Mouse (Mus musculus): ENCODE results near the gene Vwa3b. TPM values are rescaled to one million over a fixed set of nuclear protein-coding genes. Genes with fewer than 3 reads are reported as not detected.
"Not testable (repeated sequence)": the region's sequence is repeated elsewhere in the genome, so short reads cannot be mapped to it uniquely, and the experiment has no call there.

The Vwa3b gene
- polyA plus RNA-seq, 1 experiment from 2014 or later: not detected

DNA sequence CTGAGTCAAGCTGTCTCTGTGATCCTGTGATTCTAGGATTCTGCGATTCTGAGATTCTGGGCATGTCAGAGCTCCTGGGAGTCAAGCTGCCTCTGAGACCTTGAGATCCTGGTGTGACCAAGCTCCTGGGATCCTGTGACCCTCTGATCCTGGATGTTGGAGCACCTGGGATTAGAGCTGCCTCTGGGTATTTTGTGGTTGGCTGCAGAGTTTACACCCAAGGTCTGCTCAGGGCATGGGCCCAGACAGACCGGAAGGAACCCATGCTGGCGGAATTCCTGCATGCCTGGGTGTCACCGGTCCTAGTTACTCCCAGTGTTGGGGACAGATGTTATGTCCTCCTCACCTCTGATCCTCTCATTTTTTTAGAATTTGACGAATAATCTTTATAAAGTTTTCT lies 32.1 kb upstream of the Vwa3b start:
- 80% methylated on average over 5 of the region's 5 CpGs for WGBS
- ATAC-seq (ENCODE audit: insufficient number of reproducible peaks, low FRiP score): no peak
- Histone ChIP-seq H3K27me3 (replicated peaks) (no peaks in the 10 kb centered on the region), H3K36me3 (no peaks in the 10 kb centered on the region), H3K4me1 (replicated peaks) (no peaks in the 10 kb centered on the region), H3K4me3 (no peak overlapping the region), H3K9me3 (replicated peaks) (no peaks in the 10 kb centered on the region), H3K4me2 (no peak overlapping the region), H3K9ac (no peak overlapping the region), H3K27ac (ENCODE audit: poor library complexity, severe bottlenecking) (no peak overlapping the region)

DNA sequence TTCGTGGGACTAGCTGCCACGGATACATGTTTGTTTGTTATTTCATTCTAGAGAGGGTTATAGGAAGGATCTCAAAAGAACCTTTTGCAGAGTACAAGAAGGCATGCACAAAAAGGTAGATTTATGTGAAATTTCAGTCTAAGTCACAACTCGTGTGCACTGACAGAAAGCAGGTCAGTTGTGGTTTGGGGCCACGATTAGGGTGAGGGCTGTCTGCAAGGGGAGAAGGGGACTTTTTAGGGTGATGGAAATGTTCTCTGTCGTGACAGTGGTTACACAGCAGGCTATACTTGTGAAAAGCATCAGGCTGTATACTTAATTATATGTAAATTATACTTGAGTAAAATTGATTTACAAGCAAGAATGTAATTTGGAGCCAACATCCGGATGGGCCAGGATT lies 30.6 kb upstream of the Vwa3b start:
- Histone ChIP-seq H3K27ac (ENCODE audit: poor library complexity, severe bottlenecking) (no peak overlapping the region), H3K4me3 (no peak overlapping the region), H3K9me3 (replicated peaks) (no peaks in the 10 kb centered on the region), H3K27me3 (replicated peaks) (no peaks in the 10 kb centered on the region), H3K9ac (no peak overlapping the region), H3K36me3 (no peaks in the 10 kb centered on the region), H3K4me1 (replicated peaks) (no peaks in the 10 kb centered on the region), H3K4me2 (no peak overlapping the region)
- WGBS: 50% methylated on average over 6 of the region's 6 CpGs
- ATAC-seq (ENCODE audit: insufficient number of reproducible peaks, low FRiP score): no peak

DNA sequence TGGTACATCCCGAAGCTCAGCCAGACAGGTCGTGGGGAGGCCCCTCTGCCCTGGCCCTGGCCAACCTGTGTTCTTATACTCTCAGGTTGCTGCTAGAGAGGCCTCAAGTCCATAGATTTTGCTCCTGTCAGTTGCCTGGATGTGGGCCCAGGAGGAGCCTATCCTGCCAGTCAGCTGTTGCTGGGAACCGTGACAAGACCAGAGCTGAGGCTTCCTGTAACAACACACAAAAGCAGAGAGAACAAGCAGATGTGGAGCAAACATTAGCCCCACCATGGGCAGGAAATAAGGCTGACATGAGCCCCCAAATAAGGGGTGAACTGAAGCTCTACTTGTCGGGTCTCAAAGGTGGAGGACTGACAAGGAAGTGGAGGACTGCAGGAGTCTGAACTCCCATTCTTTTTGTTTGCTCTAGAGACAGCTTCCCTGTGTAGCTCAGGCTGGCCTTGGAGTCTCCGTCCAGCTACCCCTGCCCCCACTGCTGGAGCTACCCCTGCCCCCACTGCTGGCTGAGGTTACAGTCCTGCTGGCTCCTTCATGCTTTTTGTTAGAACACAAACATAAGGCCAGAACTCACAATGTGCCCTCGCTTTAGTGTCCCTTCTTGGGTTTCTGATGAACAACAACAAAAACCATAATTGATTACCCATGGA lies 29.7 kb upstream of the Vwa3b start:
- no peak for ATAC-seq (ENCODE audit: insufficient number of reproducible peaks, low FRiP score)
- H3K4me3 ChIP-seq: no peak overlapping the region
- H3K9ac ChIP-seq: no peak overlapping the region
- 61% methylated on average over 6 of the region's 6 CpGs for WGBS
- no peaks in the 10 kb centered on the region for H3K27me3 ChIP-seq (replicated peaks)
- H3K4me2 ChIP-seq: no peak overlapping the region
- H3K4me1 ChIP-seq (replicated peaks): no peaks in the 10 kb centered on the region
- H3K36me3 ChIP-seq: no peaks in the 10 kb centered on the region
- H3K9me3 ChIP-seq (replicated peaks): no peaks in the 10 kb centered on the region
- no peak overlapping the region for H3K27ac ChIP-seq (ENCODE audit: poor library complexity, severe bottlenecking)

DNA sequence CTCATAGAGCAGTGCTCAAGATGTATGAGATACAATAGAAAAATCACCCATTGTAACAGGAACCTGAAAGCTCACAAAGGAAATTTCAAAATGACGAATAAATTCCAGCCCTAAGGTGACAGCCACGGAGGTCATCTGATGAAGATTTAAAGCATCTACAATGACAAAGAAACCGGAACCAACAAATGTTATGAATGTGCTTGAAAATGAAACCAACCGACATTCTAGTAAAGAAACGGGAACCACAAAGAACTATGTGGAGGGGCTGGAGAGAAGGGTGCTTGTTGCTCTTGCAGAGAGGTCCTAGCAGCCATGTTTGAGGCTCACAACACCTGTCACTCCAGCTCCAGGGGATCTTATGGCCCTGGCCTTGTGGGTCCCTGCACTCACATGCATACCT lies 26.1 kb upstream of the Vwa3b start:
- 80% methylated on average over 5 of the region's 5 CpGs for WGBS
- H3K9ac ChIP-seq: no peak overlapping the region
- no peak for ATAC-seq (ENCODE audit: insufficient number of reproducible peaks, low FRiP score)
- no peaks in the 10 kb centered on the region for H3K9me3 ChIP-seq (replicated peaks)
- H3K4me1 ChIP-seq (replicated peaks): no peaks in the 10 kb centered on the region
- no peak overlapping the region for H3K27ac ChIP-seq (ENCODE audit: poor library complexity, severe bottlenecking)
- no peaks in the 10 kb centered on the region for H3K27me3 ChIP-seq (replicated peaks)
- no peaks in the 10 kb centered on the region for H3K36me3 ChIP-seq
- no peak overlapping the region for H3K4me3 ChIP-seq
- no peak overlapping the region for H3K4me2 ChIP-seq

DNA sequence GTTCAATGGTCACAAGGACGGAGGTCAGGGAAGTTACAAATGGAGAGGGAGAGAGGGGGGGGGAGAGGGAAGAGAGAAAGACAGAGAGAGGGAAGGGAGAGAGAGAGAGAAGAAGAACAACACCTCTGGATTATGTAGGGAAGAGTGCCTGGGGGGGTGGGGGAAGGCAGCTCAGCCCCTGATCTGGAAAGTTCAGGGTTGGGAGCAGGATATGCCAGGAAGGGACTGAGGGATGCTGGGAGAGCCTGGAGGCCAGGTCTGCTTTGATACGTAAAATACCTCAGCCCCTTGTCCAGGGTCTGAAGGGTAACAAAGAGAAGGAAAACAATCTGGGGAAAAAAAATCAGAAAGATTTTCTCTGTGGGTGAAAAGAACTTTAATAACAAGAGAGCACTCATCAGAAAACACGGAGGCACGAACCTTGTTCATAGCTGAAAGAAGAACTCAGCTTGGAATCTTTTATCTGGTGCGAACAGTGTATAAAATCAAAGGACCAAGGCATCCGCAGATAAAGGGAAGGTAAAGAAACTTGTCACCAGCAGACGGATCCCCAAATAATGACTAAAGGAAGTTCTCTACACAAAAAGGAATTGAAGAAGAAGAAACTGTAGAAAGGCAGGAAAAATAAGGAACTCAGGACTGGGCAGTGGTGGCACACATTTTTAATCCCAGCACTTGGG lies 24.6 kb upstream of the Vwa3b start:
- Histone ChIP-seq H3K4me1 (replicated peaks) (no peaks in the 10 kb centered on the region), H3K4me3 (no peak overlapping the region), H3K4me2 (no peak overlapping the region), H3K27ac (ENCODE audit: poor library complexity, severe bottlenecking) (no peak overlapping the region), H3K9me3 (replicated peaks) (no peaks in the 10 kb centered on the region), H3K9ac (no peak overlapping the region), H3K27me3 (replicated peaks) (no peaks in the 10 kb centered on the region), H3K36me3 (no peaks in the 10 kb centered on the region)
- WGBS: 38% methylated on average over 7 of the region's 7 CpGs
- no peak for ATAC-seq (ENCODE audit: insufficient number of reproducible peaks, low FRiP score)

DNA sequence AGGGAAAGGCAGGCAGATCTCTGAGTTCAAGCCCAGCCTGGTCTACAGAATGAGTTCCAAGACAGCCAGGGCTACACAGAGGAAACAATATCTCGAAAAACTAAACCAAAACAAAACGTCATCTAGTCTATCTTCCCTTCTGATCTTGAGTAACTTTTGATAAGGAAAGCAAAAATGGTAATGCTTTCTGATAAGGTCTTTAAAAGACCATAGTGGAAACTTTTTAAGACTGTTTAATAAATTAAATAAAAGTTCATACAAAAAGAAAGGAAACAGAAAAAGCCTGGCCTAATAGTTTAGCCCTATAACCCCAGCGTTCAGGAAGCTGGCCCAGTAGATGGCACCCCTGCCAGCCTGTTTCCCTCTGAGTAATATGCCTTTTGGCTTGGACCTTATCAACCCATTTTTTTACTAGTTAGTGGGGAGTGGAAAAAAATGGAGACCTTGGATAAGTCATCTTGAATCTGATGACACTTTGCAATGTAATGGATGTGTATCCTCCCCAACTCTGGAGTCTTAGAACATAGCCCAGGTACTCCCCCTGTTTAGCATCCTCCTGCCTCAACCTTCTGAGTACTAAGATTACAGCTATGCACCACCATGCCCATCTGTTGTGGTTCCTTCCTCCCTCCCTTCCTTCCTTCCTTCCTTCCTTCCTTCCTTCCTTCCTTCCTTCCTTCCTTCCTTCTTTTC lies 23.9 kb upstream of the Vwa3b start:
- ATAC-seq (ENCODE audit: insufficient number of reproducible peaks, low FRiP score): no peak
- H3K4me1 ChIP-seq (replicated peaks): no peaks in the 10 kb centered on the region
- H3K4me2 ChIP-seq: no peak overlapping the region

DNA sequence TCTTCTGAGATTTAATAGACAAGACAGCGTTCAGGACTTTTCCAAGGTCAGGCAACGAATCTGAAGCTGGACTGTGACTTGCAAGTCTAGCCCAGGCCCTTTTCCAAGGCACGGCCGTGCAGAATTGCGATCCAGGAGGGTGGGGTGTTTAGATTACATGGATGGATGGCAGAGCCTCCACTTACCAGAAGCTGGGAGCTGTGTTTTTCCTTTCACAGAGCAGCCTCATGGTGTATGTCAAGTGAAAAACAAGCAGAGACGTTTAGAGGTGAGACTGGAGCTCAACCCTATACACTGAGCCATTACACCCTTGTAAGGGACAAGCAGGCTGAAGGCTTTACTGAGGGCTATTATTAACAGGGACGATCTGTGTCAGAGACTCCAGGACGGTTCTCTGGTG lies 21.9 kb upstream of the Vwa3b start:
- ATAC-seq (ENCODE audit: insufficient number of reproducible peaks, low FRiP score): no peak
- no peak overlapping the region for H3K9ac ChIP-seq
- H3K4me3 ChIP-seq: no peak overlapping the region
- H3K27me3 ChIP-seq (replicated peaks): 0 out of 2 replicates have a peak, but pooled peaks cover 4% of the 10 kb centered on the region
- no peaks in the 10 kb centered on the region for H3K9me3 ChIP-seq (replicated peaks)
- H3K4me1 ChIP-seq (replicated peaks): no peaks in the 10 kb centered on the region
- 0 out of 2 replicates have a peak overlapping the region, but pooled peaks have one; percentile 1 for H3K27ac ChIP-seq (ENCODE audit: poor library complexity, severe bottlenecking)
- H3K36me3 ChIP-seq: no peaks in the 10 kb centered on the region
- WGBS: 59% methylated on average over 8 of the region's 8 CpGs
- no peak overlapping the region for H3K4me2 ChIP-seq

More for the DNA sequence above, 23.9 kb upstream of the Vwa3b start:
- no peaks in the 10 kb centered on the region for H3K27me3 ChIP-seq (replicated peaks)
- H3K36me3 ChIP-seq: no peaks in the 10 kb centered on the region
- H3K9ac ChIP-seq: no peak overlapping the region
- no peak overlapping the region for H3K27ac ChIP-seq (ENCODE audit: poor library complexity, severe bottlenecking)
- no peak overlapping the region for H3K4me3 ChIP-seq
- WGBS: 58% methylated on average over 3 of the region's 3 CpGs
- no peaks in the 10 kb centered on the region for H3K9me3 ChIP-seq (replicated peaks)

DNA sequence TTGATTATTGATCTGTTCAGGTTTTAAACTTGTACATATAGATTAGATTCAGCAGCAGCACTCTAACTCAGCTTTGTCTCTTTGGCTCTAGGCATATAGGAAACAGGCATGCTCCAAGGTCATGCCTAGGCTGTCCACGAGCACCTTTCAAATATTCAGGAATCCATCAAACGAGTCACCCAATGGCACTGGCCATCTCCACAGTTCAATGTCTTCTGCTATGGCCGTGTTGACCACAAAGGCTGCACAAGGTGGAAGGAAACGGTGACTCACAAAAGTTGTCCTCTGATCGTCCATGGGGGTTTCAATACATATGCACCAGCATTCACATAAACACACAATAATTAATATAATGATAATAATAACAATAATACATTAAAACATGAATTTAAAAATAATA lies 21.4 kb upstream of the Vwa3b start:
- 74% methylated on average over 5 of the region's 5 CpGs for WGBS
- H3K9me3 ChIP-seq (replicated peaks): no peaks in the 10 kb centered on the region
- no peak for ATAC-seq (ENCODE audit: insufficient number of reproducible peaks, low FRiP score)
- H3K9ac ChIP-seq: no peak overlapping the region
- 0 out of 2 replicates have a peak, but pooled peaks cover 4% of the 10 kb centered on the region for H3K27me3 ChIP-seq (replicated peaks)
- H3K4me3 ChIP-seq: no peak overlapping the region
- H3K36me3 ChIP-seq: no peaks in the 10 kb centered on the region
- H3K4me2 ChIP-seq: no peak overlapping the region
- H3K4me1 ChIP-seq (replicated peaks): no peaks in the 10 kb centered on the region
- 0 out of 2 replicates have a peak overlapping the region, but pooled peaks have one; percentile 1 for H3K27ac ChIP-seq (ENCODE audit: poor library complexity, severe bottlenecking)

DNA sequence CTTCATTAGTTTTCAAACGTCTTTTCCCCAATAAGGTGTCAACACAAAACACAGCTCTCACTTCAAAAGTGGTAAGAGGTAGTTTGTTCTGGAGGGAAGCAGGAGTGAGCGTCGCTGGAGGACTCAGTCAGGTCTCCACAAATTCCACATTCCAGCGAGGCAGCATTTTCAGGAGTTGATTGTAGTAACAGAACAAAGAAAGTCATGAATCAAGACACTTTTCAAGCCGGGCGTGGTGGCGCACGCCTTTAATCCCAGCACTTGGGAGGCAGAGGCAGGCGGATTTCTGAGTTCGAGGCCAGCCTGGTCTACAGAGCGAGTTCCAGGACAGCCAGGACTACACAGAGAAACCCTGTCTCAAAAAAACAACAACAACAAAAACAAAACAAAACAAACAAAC lies 19.9 kb upstream of the Vwa3b start:
- not testable (repeated sequence) for H3K4me3 ChIP-seq; H3K27ac ChIP-seq (ENCODE audit: poor library complexity, severe bottlenecking); H3K27me3 ChIP-seq (replicated peaks); H3K36me3 ChIP-seq; H3K4me1 ChIP-seq (replicated peaks); ATAC-seq (ENCODE audit: insufficient number of reproducible peaks, low FRiP score); H3K9ac ChIP-seq; H3K4me2 ChIP-seq; H3K9me3 ChIP-seq (replicated peaks)
- WGBS: 80% methylated on average over 11 of the region's 11 CpGs

DNA sequence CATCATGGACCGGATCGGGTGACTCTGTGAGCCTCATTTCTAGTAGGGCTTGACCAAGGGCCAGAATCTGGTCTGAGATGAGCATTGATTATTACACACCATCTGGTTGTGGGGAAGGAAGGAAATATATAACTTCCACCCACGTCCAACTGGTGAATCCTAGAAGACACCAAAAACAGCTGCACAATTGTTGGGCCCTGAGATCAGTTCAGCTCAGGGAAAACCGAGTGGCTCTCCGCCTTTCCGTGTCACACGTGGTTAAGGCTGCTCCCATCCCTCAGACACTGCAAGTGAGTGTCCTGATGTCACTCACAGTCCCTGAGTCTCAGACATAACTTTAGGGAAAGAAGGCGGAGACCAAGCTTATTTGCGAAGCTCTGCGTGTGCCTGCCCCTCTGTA lies 16.5 kb upstream of the Vwa3b start:
- H3K27me3 ChIP-seq (replicated peaks): 0 out of 2 replicates have a peak, but pooled peaks cover 4% of the 10 kb centered on the region

DNA sequence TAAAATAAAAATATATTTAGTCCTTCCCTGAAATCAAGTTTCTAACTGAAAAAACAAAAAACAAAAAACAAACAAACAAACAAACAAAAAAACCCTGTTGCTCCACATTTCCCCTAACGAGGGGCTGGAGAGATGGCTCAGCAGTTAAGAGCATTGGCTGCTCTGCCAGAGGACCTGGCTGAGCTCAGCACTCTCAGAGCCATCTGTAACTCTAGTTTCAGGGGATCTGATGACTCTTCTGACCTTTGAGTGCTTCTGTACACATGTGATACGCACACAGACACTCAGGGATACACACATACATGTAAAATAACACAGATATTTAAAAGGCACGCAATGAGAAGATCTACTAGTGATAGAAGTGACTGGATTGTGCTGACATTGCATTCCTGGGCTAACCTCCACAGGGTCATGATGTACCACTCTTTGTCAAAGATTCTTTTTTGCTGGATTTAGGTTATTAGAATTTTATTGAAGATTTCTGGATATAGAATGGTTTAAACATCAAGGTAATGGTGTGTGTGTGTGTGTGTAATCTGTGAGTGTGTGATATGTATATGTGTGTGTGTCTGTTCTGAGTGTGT lies 14.7 kb upstream of the Vwa3b start:
- Histone ChIP-seq H3K27me3 (replicated peaks) (0 out of 2 replicates have a peak, but pooled peaks cover 4% of the 10 kb centered on the region), H3K9ac (no peak overlapping the region), H3K4me1 (replicated peaks) (no peaks in the 10 kb centered on the region), H3K4me3 (no peak overlapping the region), H3K4me2 (no peak overlapping the region), H3K36me3 (no peaks in the 10 kb centered on the region), H3K9me3 (replicated peaks) (no peaks in the 10 kb centered on the region), H3K27ac (ENCODE audit: poor library complexity, severe bottlenecking) (no peak overlapping the region)
- WGBS: 57% methylated on average over 3 of the region's 3 CpGs
- no peak for ATAC-seq (ENCODE audit: insufficient number of reproducible peaks, low FRiP score)

More for the DNA sequence above, 16.5 kb upstream of the Vwa3b start:
- Histone ChIP-seq H3K9ac (no peak overlapping the region), H3K36me3 (no peaks in the 10 kb centered on the region), H3K4me3 (no peak overlapping the region), H3K4me2 (no peak overlapping the region), H3K9me3 (replicated peaks) (no peaks in the 10 kb centered on the region), H3K4me1 (replicated peaks) (no peaks in the 10 kb centered on the region), H3K27ac (ENCODE audit: poor library complexity, severe bottlenecking) (no peak overlapping the region)
- ATAC-seq (ENCODE audit: insufficient number of reproducible peaks, low FRiP score): no peak
- 74% methylated on average over 10 of the region's 10 CpGs for WGBS

Measured in heart, embryonic 12.5 days (tissue).